Mouse (Mus musculus): ENCODE data around the gene Pou2f2. TPM values are rescaled to one million over a fixed set of nuclear protein-coding genes. Genes with fewer than 3 reads are reported as not detected.

Pou2f2 gene
- polyA plus RNA-seq, 1 experiment from 2014 or later, result 2.0 TPM

DNA sequence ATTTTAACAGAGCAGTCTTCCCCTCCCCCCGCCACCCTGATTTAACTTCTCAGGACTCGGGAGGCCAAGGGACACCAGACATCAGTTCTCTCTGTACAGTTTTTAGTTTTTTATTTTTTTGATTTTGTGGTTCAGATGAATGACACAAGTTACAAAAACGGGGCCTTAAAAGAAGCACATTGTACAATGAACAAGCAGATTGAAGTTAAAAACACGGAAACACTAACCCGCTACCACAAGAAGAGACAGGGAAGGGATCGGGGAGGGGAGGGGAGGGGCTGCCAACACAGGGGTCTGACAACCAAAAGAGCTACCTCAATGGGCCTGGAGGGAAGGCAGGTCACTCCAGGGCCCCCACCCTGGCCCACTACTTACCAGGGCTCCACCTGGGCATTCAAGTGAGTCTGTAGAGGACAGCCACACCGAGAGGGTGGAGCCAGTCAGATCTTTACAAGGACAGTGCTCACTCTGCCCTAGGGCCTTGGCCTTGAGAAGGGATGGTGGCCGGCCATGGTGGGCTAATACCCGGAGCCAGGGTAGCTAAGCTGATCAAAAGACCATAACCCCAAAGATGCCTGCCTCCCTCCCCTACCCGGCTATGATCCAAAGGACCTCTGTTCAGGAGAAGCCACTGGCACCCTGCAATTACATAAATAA, 92.1 kb downstream of the Pou2f2 start:
- Histone ChIP-seq H3K4me3 (replicated peaks) (no peak overlapping the region), H3K27me3 (no peaks in the 10 kb centered on the region), H3K4me1 (peaks cover 8% of the 10 kb centered on the region; the same call in 1 of the 2 replicates), H3K36me3 (peaks cover 31% of the 10 kb centered on the region), H3K27ac (replicated peaks) (no peak overlapping the region), H3K4me2 (replicated peaks) (no peak overlapping the region), H3K9ac (no peak overlapping the region), H3K9me3 (replicated peaks) (no peaks in the 10 kb centered on the region)
- WGBS, result 42% methylated on average over 10 of the region's 10 CpGs
- ATAC-seq (ENCODE audit: insufficient number of reproducible peaks, low FRiP score, low TSS enrichment, low read depth), result no peak

DNA sequence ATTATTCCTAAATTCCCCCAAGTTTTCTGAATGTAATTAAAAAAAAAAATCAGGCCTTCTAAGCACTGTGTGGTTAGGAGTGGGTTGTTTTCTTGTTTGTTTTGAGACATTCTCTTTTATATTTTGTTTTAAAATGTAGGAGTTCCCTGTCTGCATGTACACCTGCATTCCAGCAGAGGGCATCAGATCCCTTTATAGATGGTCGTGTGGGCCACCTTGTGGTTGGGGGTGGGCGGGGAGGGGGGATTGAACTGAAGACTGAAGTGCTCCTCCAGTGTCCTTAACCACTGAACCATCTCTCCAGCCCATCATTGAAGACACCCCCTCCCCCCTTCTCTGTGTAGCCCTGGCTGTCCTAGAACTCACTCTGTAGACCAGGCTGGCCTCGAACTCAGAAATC, 92.9 kb downstream of the Pou2f2 start:
- peaks cover 8% of the 10 kb centered on the region; the same call in 1 of the 2 replicates for H3K4me1 ChIP-seq
- no peak overlapping the region for H3K4me2 ChIP-seq (replicated peaks)
- ATAC-seq (ENCODE audit: insufficient number of reproducible peaks, low FRiP score, low TSS enrichment, low read depth), result no peak
- no peak overlapping the region for H3K9ac ChIP-seq
- H3K27me3 ChIP-seq, result no peaks in the 10 kb centered on the region
- H3K4me3 ChIP-seq (replicated peaks), result no peak overlapping the region
- WGBS, result 48% methylated on average over 3 of the region's 3 CpGs
- no peak overlapping the region for H3K27ac ChIP-seq (replicated peaks)
- H3K36me3 ChIP-seq, result peaks cover 38% of the 10 kb centered on the region
- H3K9me3 ChIP-seq (replicated peaks), result no peaks in the 10 kb centered on the region

DNA sequence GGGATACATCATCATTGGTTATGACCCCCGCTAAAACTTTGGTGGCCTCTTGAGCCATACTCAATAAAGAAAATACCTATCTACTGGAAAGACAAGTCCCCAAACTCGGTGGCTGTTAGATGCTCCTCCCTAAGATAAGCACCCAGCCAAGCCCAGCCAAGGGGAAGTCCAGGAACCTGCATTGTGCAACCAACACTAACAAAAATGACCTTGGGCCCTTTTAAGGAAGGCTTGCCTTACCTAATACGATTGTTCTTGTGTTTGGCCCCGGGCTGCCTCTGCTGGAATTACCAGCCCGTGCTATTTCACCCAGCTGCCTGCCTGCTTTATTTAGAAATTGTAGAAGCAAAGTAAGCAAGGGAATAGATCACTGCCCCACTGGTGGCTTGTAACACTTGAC, 94.9 kb downstream of the Pou2f2 start:
- ATAC-seq (ENCODE audit: insufficient number of reproducible peaks, low FRiP score, low TSS enrichment, low read depth), result no peak
- H3K9ac ChIP-seq, result no peak overlapping the region
- H3K4me1 ChIP-seq, result peaks cover 3% of the 10 kb centered on the region; the same call in 1 of the 2 replicates
- H3K36me3 ChIP-seq, result peaks cover 59% of the 10 kb centered on the region
- no peaks in the 10 kb centered on the region for H3K9me3 ChIP-seq (replicated peaks)
- H3K27me3 ChIP-seq, result no peaks in the 10 kb centered on the region
- no peak overlapping the region for H3K4me2 ChIP-seq (replicated peaks)
- H3K4me3 ChIP-seq (replicated peaks), result no peak overlapping the region
- WGBS, result 71% methylated on average over 5 of the region's 5 CpGs
- H3K27ac ChIP-seq (replicated peaks), result no peak overlapping the region

DNA sequence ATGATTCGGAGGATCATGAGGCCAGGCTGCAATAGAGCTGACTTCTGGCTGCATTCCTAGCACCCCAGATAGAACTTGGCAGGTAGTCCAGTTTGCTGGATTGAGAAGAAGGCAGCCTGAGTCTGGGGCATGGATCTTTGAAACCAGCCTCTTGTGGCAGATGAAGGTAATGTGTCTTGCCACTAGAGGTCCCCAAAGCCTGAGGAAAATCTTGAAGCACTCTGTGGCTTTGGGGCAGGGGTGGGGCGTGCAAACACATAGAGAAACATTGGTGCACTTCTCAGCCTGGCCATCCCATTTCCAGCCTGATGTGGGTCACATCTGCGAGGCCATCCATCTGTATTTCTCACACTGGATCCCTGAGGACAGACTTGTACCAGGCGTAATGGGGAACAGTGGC, 97.0 kb downstream of the Pou2f2 start:
- H3K27ac ChIP-seq (replicated peaks), result no peak overlapping the region
- no peak overlapping the region for H3K4me3 ChIP-seq (replicated peaks)
- no peaks in the 10 kb centered on the region for H3K9me3 ChIP-seq (replicated peaks)
- no peak for ATAC-seq (ENCODE audit: insufficient number of reproducible peaks, low FRiP score, low TSS enrichment, low read depth)
- no peak overlapping the region for H3K9ac ChIP-seq
- WGBS, result 79% methylated on average over 4 of the region's 4 CpGs
- H3K4me2 ChIP-seq (replicated peaks), result no peak overlapping the region
- H3K27me3 ChIP-seq, result no peaks in the 10 kb centered on the region
- peaks cover 15% of the 10 kb centered on the region for H3K4me1 ChIP-seq
- peaks cover 63% of the 10 kb centered on the region for H3K36me3 ChIP-seq

DNA sequence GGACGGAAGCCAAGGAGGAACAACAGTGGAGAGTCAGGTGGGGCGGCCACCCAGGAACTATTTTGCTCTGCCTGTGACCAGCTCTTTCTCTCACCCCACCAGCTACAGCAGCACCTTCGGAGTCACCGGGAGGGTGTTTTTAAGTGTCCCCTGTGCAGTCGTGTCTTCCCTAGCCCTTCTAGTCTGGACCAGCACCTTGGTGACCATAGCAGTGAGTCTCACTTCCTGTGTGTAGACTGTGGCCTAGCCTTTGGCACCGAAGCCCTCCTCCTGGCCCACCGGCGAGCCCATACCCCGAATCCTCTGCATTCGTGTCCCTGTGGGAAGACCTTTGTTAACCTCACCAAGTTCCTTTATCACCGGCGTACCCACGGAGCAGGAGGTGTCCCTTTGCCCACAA, 99.1 kb downstream of the Pou2f2 start:
- H3K9me3 ChIP-seq (replicated peaks), result no peaks in the 10 kb centered on the region
- no peak overlapping the region for H3K9ac ChIP-seq
- no peak overlapping the region for H3K27ac ChIP-seq (replicated peaks)
- H3K4me2 ChIP-seq (replicated peaks), result no peak overlapping the region
- WGBS, result 93% methylated on average over 13 of the region's 13 CpGs
- no peak overlapping the region for H3K4me3 ChIP-seq (replicated peaks)
- H3K4me1 ChIP-seq, result peaks cover 24% of the 10 kb centered on the region
- no peak for ATAC-seq (ENCODE audit: insufficient number of reproducible peaks, low FRiP score, low TSS enrichment, low read depth)
- peaks cover 62% of the 10 kb centered on the region for H3K36me3 ChIP-seq
- H3K27me3 ChIP-seq, result no peaks in the 10 kb centered on the region

DNA sequence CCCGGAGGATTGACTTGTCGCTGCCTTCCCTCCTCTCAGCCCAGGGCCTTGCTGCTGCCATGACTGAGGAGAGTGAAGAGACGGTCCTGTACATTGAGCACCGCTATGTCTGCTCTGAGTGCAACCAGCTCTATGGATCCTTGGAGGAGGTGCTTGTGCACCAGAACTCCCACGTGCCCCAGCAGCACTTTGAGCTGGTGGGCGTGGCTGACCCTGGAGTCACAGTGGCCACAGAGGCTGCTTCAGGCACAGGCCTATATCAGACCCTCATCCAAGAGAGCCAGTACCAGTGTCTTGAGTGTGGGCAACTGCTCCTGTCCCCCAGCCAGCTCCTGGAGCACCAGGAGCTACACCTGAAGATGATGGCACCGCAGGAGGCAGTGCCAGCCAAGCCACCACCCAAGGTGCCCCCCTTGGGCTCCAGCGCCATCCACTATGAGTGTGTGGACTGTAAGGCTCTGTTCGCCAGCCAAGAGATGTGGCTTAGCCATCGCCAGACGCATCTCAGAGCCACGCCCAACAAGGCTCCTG, 100.0 kb downstream of the Pou2f2 start:
- H3K27ac ChIP-seq (replicated peaks), result no peak overlapping the region
- H3K27me3 ChIP-seq, result no peaks in the 10 kb centered on the region
- H3K9ac ChIP-seq, result no peak overlapping the region
- peaks cover 53% of the 10 kb centered on the region for H3K36me3 ChIP-seq
- no peak overlapping the region for H3K4me2 ChIP-seq (replicated peaks)
- peaks cover 24% of the 10 kb centered on the region for H3K4me1 ChIP-seq
- H3K9me3 ChIP-seq (replicated peaks), result no peaks in the 10 kb centered on the region
- H3K4me3 ChIP-seq (replicated peaks), result no peak overlapping the region
- no peak for ATAC-seq (ENCODE audit: insufficient number of reproducible peaks, low FRiP score, low TSS enrichment, low read depth)
- WGBS, result 81% methylated on average over 12 of the region's 12 CpGs

DNA sequence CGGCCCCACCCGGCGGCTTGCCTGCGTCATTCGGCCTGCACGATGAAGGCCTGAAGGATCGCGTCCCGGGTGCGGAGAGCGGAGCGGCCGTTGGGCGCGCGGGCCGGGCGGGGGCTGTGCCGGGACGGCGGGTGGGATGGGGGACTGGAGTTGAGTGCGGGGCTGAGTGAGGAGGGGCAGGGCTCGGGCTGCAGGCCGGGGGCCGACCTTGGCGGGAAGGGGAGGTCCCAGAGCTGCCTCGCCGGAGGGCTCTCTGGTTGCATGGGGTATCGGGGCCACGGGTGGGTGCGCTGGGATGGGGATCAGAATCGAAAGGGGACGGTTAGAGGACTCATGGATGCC, 102.1 kb downstream of the Pou2f2 start:
- peak overlapping the region; percentile 95 for H3K9ac ChIP-seq
- peak; percentile 36 for ATAC-seq (ENCODE audit: insufficient number of reproducible peaks, low FRiP score, low TSS enrichment, low read depth)
- no peaks in the 10 kb centered on the region for H3K9me3 ChIP-seq (replicated peaks)
- peak overlapping the region; percentile 90 for H3K4me3 ChIP-seq (replicated peaks)
- H3K36me3 ChIP-seq, result peaks cover 32% of the 10 kb centered on the region
- peak overlapping the region; percentile 96 for H3K27ac ChIP-seq (replicated peaks)
- peak overlapping the region; percentile 66 for H3K4me2 ChIP-seq (replicated peaks)
- H3K27me3 ChIP-seq, result no peaks in the 10 kb centered on the region
- WGBS, result under 1% methylated on average over 33 of the region's 33 CpGs
- peaks cover 31% of the 10 kb centered on the region for H3K4me1 ChIP-seq

DNA sequence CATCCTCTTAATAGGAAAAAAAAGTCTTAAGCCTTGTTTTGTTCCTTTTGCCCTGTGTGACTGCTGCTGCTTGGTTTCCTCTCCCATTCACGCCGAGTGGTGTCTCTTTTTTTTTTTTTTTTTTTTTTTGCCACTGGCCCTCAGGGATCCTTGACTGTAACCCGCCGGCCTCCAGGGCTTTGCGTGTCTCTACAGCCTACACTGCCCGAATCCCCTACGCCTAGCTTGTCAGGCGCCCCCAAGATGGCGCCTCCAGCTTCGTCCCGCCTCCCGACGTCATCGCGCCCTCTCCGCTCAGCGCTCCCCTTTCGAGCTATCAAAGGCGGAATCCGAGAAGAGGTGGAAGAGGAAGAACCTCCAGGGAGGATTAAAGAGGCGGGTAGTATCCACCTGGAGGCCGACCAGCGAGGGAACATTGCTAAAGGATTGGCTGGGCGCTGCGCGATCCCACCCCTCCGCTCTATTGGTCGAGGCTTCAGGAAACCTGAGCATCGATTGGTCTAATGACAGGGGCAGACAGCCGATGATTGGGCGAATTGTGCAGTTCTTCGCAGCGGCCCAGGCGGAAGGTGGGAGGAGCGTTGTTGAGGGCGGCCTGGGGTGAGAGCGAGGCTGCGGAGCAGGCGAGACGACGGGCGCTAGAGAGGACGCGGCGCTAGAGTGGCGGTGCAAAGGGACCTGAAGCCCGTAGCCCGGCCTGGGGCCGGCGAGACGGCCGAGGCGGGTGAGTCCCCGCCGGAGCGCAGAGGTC, 102.7 kb downstream of the Pou2f2 start:
- Histone ChIP-seq H3K9me3 (replicated peaks) (no peaks in the 10 kb centered on the region), H3K4me3 (replicated peaks) (peak overlapping the region; percentile 90), H3K36me3 (peaks cover 26% of the 10 kb centered on the region), H3K4me2 (replicated peaks) (peak overlapping the region; percentile 66), H3K9ac (peak overlapping the region; percentile 95), H3K27ac (replicated peaks) (peak overlapping the region; percentile 96), H3K4me1 (peaks cover 33% of the 10 kb centered on the region), H3K27me3 (no peaks in the 10 kb centered on the region)
- ATAC-seq (ENCODE audit: insufficient number of reproducible peaks, low FRiP score, low TSS enrichment, low read depth), result peak; percentile 97
- under 1% methylated on average over 56 of the region's 56 CpGs for WGBS

DNA sequence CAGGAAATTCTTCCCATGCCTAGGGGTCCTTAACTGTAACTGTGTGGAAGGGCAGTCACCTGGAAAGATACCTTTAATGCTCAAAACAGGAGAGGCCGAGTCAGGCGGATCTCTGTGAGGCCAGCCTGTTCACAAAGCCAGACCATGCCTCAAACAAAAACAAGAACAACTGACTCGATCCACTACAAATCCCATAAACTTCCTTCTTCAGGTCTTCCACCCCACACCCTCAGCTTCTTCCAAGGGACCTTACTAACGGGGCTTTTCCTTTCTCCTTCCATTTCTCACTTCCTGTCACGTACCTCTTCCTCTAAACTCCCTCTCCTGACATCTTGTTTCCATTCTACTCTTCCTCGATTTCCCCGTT, 103.2 kb downstream of the Pou2f2 start:
- no peaks in the 10 kb centered on the region for H3K27me3 ChIP-seq
- 17% methylated on average over 7 of the region's 7 CpGs for WGBS
- H3K9me3 ChIP-seq (replicated peaks), result no peaks in the 10 kb centered on the region
- peak overlapping the region; percentile 90 for H3K4me3 ChIP-seq (replicated peaks)
- peak overlapping the region; percentile 63 for H3K4me2 ChIP-seq (replicated peaks)
- peaks cover 38% of the 10 kb centered on the region for H3K4me1 ChIP-seq
- ATAC-seq (ENCODE audit: insufficient number of reproducible peaks, low FRiP score, low TSS enrichment, low read depth), result no peak
- H3K36me3 ChIP-seq, result peaks cover 21% of the 10 kb centered on the region
- H3K9ac ChIP-seq, result peak overlapping the region; percentile 42
- H3K27ac ChIP-seq (replicated peaks), result peak overlapping the region; percentile 93

DNA sequence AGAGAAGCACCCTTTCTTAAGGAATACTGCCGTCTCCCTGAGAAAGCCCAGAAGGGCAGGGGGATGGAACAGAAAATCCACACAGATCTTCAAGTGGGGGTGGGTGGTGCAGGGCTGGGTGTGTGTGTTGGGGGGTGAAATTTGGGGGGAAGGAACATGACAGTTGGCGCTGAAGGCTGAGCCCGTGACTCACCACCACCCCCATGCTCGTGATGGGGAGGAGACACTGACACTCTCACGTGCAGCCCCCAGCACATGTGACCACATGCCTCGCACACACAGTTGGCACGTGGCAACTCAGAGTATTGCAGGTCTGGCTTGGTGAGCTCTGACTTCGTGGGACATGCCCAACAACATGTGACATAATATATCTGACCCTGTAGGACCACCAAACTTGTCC, 105.6 kb downstream of the Pou2f2 start:
- Histone ChIP-seq H3K4me1 (peaks cover 56% of the 10 kb centered on the region), H3K9ac (no peak overlapping the region), H3K36me3 (no peaks in the 10 kb centered on the region), H3K9me3 (replicated peaks) (no peaks in the 10 kb centered on the region), H3K27me3 (no peaks in the 10 kb centered on the region), H3K4me3 (replicated peaks) (no peak overlapping the region), H3K27ac (replicated peaks) (no peak overlapping the region), H3K4me2 (replicated peaks) (no peak overlapping the region)
- no peak for ATAC-seq (ENCODE audit: insufficient number of reproducible peaks, low FRiP score, low TSS enrichment, low read depth)
- WGBS, result 70% methylated on average over 8 of the region's 8 CpGs

DNA sequence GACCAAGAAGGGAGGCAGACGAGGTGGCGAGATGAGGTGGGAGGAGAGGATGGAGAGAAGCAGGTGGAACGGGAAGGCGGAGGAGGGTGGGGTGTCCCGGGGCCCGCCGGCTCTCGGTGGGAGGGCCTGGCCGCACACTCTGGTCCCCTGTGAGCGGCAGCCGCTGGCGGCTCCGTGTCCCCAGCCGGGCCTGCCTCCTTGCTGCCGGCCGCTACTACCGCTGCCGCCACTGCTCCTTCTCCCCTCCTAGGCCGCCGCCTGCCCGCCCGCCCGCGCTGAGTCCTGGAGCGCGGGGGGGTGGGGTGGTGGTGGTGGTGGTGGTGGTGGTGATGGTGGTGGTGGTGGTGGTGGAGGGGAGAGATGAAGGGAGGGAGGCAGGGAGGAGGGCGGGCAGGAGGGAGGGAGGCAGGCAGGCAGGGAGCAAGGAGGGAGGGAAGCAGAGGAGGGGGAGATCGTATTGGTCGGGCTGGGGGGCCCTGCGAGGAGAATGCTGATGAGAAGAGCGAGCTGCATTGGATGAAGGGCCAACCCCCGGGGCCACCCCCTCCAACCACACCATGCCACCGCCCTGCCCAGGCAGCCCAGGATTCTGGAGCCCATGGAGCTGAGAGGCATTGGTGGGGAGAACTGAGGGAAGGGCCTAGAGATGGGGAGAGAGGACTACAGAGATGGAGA, 106.7 kb downstream of the Pou2f2 start:
- peak overlapping the region; percentile 62 for H3K4me3 ChIP-seq (replicated peaks)
- 1% methylated on average over 27 of the region's 33 CpGs for WGBS
- H3K9me3 ChIP-seq (replicated peaks), result no peaks in the 10 kb centered on the region
- no peaks in the 10 kb centered on the region for H3K27me3 ChIP-seq
- H3K36me3 ChIP-seq, result peaks cover 10% of the 10 kb centered on the region
- peak overlapping the region; percentile 91 for H3K4me2 ChIP-seq (replicated peaks)
- ATAC-seq (ENCODE audit: insufficient number of reproducible peaks, low FRiP score, low TSS enrichment, low read depth), result peak; percentile 35
- peak overlapping the region; percentile 87 for H3K27ac ChIP-seq (replicated peaks)
- H3K4me1 ChIP-seq, result peaks cover 46% of the 10 kb centered on the region
- H3K9ac ChIP-seq, result peak overlapping the region; percentile 58

All from embryonic facial prominence, embryonic 15.5 days (tissue).